Mouse (Mus musculus) CH12.LX (cell line): ENCODE measurements around the gene Tspan9.

Experiments used
- CTCF ChIP-seq, 2 experiments: IDR thresholded peaks in 1 of 2; conservative IDR thresholded peaks in 1 of 2; 2 replicates each; pipeline ENCODE4 v1.5.1; 2011 to 2012; ENCODE audit warnings: low read depth in 2 of 2, low read length in 2 of 2, improper control_type of control experiment in 1 of 2, inconsistent platforms in 1 of 2, mild to moderate bottlenecking in 1 of 2, moderate library complexity in 1 of 2
- GABPA ChIP-seq: IDR thresholded peaks from 2 replicates; pipeline ENCODE4 v1.6.1; 2012; ENCODE audit warnings: low read depth, low read length, improper control_type of control experiment, inconsistent platforms; ENCODE audit not compliant: insufficient replicate concordance
- POLR2AphosphoS2 ChIP-seq: IDR thresholded peaks from 2 replicates; pipeline ENCODE4 v1.6.1; 2011; ENCODE audit warnings: low read depth, low read length, improper control_type of control experiment
- TBP ChIP-seq: conservative IDR thresholded peaks from 2 replicates; pipeline ENCODE4 v1.6.1; 2011; ENCODE audit warnings: low read depth, low read length, improper control_type of control experiment
- USF1 ChIP-seq: IDR thresholded peaks from 2 replicates; pipeline ENCODE4 v1.6.1; 2014; ENCODE audit warnings: low read depth, mild to moderate bottlenecking, inconsistent platforms, low read length, improper control_type of control experiment

GRCm38 (mm10) chr6:128102296-128102999 lies 40.9 kb downstream of the Tspan9 start:
- TF ChIP-seq POLR2AphosphoS2 (no peak), CTCF (conservative IDR thresholded peaks at IDR 0.05 in 1 of 2, IDR thresholded peaks at IDR 0.05 in 1 of 2; ENCODE audit: low read depth in 2 of 2, low read length in 2 of 2) (no peak), GABPA (no peak), TBP (no peak), USF1 (no peak)
